Mouse (Mus musculus) cerebellum, adult 2 months (tissue): ENCODE data around the gene Gm28051.

Source experiments
- CTCF ChIP-seq: fragments of 200-500 bp; IDR thresholded peaks from 2 replicates; pipeline ENCODE4 v1.5.1; 2011; ENCODE audit warnings: low read depth, mild to moderate bottlenecking, control low read depth, low read length, moderate library complexity, borderline replicate concordance; ENCODE audit not compliant: insufficient read depth
- POLR2A ChIP-seq: fragments of 200-500 bp; IDR thresholded peaks from 2 replicates; pipeline ENCODE4 v1.6.1; 2011; ENCODE audit warnings: low read length, control low read depth, borderline replicate concordance; ENCODE audit not compliant: insufficient read depth

DNA sequence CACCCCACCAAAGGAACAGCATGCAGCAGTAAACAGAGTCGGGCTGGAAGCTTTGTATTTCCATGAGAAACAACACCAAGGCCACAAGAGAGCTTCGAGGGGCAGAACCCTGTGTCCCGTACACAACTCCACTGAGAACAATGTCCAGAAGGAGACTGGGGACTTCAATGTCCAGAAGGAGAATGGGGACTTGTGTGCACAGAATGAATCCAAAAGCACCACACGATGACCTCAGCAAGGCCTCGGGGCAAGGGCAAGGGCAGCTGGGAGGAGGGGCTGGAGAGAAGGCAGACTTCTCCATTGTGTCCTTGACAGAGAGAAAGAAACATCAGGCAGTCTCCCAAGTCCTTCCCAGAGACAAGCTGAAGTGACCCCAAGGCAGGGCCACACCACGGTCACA is 78.7 kb downstream of the Gm28051 start:
- TF ChIP-seq POLR2A = no peak
- TF ChIP-seq CTCF = no peak
